Mouse (Mus musculus) adrenal gland, adult (tissue): ENCODE data around the gene Gm5426.
"Not testable (repeated sequence)": the region's sequence is repeated elsewhere in the genome, so short reads cannot be mapped to it uniquely, and the experiment has no call there.

Source experiments
- DNase-seq, 2 experiments: peaks; one replicate each; pipeline ENCODE4 v3.0.0; 2022 to 2023; ENCODE audit warnings: low spot score in 1 of 2; ENCODE audit not compliant: inconsistent age in 2 of 2

The Gm5426 gene

DNA sequence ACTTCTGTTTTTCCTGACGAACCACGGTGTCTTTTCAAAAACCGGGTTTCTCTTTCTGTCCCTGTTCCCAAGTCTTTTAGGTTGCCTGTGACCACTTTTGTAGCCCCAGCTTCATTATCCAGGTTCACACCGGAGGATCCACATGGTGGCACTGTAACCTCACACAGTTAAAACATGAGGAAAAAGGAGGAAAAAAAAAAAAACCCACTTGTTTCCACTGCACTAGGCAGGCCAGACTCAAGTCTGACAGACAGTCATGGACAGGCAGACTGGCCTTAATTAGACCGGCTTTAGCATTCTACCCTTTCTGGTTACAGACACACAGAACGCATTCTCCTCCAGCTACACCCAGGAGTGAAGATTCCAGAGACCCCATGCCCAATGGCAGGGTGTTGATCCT lies 4.2 kb upstream of the Gm5426 start:
- peak; percentile 43 to 87 for DNase-seq

DNA sequence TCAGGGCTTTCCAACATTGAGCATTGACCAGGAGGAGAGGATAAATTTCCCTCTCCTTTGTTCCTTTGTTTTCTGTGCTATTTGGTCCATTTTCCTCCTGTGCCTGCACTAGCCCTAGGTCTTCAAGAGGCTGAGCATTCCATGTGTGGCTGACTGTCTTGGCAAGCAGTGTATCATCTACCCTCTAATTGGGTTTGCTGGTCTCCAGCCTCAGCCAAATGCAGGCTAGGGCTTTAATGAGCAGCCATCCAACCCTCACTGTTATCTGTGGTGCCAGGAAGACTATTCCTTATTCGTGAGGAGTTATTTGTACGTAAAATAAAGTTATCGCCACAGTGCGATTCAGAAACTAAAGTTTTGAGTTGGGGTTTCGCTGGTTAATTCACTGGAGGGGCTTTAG lies 2.2 kb downstream of the Gm5426 start:
- no peak for DNase-seq

DNA sequence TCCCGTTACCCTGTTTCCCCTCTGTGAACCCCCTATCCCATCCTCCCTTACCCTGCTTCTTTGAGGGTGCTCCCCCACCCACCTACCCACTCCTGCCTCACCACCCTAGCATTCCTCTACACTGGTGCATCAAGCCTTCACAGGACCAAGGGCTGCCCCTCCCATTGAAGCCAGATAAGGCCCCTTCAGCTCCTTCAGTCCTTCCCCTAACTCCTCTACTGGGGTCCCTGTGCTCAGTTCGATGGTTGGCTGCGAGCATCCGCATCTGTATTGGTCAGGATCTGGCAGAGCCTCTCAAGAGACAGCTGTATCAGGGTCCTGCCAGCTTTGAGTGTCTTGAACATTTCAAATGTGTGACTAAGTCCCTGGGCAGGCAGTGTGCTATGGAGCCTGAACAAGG lies 2.9 kb downstream of the Gm5426 start:
- DNase-seq: not testable (repeated sequence)

DNA sequence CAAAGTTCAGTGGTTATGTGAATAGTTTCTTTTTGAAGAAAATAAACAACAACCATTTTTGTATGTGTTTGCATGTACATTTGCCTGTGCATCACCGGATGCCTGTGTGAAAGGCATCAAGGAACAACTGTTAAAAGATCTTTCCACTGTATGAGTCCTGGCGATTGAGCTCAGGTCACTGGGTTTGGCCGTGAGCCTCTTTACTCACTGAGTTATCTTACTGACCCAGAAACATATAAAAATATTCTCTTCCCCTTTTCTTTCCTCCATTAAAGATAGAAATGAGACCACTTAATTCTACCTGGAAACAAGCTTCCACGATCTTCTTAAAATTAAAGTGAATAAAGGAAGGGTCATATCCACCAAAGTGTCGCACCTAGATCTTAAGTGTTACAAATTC lies 10.2 kb downstream of the Gm5426 start:
- no peak for DNase-seq

DNA sequence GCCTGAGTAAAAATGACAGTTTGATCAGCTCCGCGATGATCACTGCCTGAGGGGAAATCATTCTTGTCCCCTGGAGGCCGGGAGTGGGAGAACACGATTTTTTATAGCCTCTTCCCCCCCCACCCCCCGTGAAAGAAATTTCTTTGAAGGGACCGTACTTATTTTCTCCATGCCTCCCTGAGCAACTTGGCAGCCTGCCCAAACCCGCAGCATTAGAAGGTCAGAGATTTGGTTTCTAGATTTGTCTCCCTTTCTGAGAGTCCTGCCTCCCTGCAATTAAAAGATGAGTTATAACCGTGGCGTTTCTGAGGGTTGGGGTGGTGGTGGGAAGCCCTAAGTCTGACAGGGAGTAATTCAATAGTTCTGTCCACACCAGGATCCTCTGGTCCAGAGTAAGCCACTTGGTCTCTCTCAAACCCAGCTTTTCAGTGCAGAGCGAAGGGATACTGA lies 11.9 kb downstream of the Gm5426 start:
- DNase-seq: peak; percentile 56 to 79

DNA sequence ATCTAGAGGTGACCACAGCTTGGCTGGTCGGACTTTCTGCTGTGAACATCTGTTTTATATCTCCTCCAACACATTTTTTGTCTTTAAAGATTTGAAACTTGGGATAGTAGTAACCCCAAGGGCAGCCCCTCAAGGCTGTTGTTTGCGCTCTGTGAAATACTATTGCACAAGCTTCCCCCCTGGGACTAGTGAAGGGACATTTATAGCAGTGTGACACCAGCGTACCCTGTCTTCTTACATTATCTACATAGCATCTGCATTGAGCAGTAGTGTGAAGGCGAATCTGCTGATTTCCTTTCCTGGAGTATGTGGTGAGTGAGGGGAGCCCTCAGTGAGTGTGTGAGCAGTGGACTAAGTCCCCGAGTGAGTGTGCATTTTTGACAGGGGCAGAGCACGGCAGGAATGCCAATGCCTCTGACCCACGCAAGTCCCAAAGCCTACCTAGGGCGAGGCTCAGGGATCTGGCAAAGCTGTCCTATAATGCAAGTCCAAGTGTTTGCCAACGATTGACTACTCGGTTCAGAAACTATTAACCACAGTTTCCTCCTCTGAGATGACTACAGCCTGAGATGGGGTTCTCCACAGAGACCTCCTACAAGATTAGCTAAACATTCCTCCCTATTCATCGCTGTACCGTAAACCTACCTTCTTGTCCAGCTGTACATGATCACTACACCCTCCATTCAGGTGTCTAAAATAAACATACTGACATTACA lies 14.2 kb downstream of the Gm5426 start:
- DNase-seq: peak in 1 of 2 experiments; percentile 57

DNA sequence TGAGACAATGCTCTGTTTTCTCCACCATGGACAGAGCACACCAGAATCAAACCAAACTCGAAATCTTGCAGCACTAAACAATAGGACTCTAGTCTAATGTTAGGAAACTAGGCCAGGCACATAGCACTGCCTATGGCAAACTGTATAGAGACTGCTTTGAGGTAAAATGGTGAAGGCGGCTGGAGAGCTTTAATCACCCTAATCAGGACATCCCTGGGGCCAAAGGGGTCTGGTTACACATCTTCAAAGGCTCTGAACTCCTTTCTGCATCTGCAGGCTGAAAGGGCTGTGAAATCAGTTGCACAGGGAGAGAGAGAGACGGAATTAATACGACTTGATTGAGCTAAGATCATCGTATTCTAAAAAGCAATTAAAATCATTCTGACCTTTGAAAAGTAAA lies 16.9 kb downstream of the Gm5426 start:
- DNase-seq: no peak

DNA sequence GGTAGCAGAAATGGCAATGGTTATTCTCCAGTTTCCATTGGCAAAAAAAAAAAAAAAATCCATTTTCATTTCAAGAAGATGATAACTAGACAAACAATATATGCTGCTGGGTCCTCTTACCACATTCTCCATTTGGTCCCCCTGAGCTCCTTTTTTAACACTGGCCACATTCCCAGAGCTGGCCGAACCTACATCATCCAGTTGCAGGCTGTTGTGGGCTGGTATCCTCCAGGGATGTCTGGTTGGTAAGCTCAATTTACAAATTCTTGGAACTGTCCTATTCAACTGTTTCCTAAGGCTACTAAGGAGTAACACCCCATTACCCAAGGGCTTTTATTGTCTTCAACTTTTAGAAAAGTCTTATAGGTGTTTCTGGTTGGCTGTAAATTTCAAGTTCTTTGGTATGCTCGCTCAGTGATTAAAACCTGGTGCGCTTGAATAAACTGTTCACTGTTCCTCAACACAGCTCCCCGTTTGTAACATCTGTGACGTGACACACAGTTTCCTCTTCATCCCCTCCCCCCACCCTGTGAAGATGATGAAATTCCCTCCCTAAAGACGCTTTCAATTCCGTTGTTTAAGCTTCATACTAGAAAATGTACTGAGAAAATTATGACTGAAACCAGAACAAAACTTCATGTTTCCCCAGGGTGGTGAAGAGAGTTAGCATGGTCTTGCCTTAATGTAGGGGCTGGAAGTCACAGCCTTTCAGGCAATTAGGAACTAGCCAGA lies 26.7 kb downstream of the Gm5426 start:
- DNase-seq: peak in 1 of 2 experiments; percentile 40

DNA sequence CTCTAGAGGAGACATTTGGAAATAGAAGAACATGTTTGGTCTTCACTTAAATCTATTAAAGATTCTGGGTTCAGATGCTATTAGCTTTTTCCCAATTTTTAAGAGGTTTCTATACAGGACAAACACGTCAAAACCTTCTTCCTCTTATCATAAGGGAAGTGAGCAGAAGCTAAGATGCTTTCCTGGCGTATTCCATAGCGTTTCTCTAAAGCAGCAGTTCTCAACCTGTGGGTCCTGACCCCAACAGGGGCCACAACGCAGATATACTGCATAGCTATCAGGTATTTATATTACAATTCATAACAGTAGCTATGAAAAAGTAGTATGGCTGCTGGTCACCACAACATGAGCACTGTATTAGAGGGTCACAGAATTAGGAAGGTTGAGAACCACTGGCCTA lies 27.4 kb downstream of the Gm5426 start:
- DNase-seq: no peak

DNA sequence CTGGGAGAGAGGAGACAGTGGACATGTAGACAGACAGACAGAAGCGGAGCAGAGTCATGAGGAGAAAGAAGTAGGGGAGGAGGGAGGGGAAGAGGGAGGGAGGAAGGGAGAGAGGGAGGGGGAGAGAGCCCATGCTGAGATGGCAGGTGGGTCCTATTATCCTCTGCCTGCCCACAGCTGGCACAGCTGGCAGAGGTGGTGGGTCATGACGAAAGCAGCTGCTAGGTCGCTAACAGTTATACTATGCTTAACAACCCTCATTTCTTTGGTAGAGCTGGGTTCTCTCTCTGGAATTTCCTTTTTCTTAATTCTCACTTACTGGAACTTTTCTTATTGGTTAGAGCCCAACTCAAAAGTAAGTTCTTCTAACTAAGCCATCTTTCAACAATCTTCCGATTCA lies 28.9 kb downstream of the Gm5426 start:
- DNase-seq: no peak

DNA sequence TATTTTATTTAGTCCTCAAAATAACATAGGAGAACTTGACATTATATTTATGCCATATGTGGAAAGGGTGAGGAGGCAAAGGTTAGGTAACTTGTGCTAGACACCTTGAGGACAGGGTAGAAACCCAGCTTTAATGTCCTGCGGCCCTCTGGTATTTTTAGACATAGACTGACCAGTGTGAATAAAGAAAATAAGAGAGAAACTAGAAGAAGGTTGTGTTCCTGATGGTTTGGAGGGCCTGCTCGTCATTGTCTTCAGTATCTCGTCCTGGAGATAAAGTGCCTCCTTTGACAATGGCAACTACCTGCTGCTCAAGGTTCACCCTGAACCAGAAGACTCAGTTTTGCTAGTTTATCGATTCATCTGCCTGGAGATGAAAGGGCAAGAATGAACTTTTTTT lies 32.6 kb downstream of the Gm5426 start:
- DNase-seq: no peak

DNA sequence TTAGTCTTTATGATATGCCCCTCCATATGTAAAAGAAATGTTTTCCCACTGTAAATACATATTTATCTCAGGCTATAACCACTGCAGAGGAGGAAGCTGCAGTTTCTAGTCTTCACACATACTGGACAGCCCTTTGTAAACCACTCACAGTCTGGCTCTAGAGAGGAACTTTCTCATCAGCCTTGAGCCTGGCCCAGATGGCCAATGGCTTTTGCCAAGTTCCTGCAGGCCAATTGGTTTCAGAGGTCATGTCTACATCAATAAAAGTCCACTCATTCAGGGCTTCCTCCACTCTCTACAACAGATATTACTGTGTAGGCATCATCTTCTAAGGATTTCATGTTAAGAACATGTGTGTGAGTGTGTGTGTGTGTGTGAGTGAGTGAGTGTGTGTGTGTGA lies 35.1 kb downstream of the Gm5426 start:
- DNase-seq: peak in 1 of 2 experiments; percentile 36

DNA sequence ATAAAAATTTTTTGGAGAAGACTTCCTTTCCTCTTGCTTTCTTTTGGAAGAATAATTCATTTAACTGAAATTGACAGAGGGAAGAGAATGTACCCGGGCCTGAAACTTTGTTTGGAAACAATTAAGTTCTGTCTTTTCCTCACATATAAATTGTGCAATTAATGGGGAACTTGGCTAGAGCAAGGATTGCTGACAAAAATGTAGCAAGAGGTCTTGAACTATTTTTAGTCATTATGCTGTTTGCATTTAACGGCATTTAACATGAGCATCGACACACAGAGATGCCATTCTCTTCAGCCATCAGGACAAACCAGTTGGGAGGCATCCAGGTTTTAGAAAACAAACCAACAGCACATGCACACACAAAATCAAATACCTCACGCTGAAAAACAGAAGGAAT lies 36.6 kb downstream of the Gm5426 start:
- DNase-seq: peak in 1 of 2 experiments; percentile 18

DNA sequence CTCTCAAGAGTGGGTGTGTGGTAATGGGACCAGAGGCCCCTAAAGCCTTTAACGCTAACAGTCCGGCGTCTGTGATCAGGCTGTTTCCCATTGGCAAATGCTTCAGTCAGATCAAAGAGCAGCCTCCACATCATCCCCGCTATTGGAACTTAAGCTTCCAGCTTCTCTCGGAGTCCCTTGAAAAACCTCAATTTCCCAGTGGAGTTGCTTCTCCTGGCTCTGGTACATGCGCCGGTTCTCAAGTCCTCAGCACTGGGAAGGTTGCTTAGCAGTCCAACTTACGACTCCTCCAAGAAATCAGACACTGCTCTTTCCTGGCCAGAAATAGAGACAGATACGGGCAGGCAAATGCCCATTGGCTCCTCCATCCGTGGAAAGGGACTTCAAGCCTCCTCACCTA lies 37.4 kb downstream of the Gm5426 start:
- DNase-seq: peak in 1 of 2 experiments; percentile 16

DNA sequence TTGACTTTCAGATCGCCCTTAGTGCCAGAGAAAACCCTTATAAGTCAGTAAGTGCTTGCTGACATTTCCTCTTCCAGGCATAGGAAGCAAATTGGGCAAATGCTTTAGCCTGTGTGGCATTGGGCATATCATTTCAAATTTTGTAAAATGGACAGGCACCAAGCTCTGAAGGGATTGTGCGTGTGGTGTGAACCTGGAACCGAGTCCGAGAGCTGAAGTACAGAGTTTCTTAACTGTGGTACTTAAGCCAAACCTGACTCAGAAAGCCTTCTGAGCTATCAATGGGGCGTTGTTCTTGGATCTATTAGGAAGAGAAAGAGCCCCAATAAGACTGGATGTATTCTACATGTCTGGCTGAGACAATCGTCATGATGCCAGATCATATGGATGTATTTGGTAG lies 40.5 kb downstream of the Gm5426 start:
- DNase-seq: peak in 1 of 2 experiments; percentile 14

DNA sequence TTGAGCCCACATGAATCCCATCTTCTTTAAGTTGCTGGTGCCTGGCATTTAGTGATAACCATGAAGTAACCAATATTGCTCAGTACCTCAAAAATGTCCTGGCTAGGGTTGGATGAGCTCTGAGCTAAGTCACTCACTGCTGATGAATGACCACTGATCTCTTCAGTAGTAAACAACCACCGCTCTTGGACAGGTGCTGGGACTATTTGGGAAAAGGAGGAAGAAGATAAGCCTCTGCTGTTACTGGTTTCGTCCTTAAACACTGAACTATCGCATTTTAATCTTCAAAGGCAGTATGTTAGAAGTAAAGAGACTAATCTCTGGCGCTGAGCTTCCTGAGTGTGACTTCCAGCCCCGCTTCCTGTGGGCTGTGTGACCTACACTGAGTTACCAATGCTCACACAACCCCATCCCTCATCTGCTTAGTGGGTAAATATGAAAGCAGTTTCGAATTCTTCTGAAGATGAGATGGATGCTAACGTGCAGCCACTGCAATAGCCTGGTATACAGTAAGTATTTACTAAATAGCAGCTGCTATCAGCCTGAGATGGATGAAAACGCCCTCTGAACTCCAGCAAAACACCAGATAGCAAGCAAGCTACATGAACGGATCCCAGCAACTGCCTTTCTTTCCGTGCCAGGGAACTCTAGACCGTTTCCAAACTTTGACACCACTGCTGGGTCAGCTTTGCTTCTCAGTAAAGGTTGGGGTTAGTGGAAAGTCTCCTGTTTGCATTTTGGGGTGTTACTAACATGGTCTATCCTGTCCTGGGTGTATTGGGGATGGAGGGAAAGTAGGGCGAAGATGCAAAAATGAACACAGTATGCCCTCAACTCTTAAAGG lies 44.4 kb downstream of the Gm5426 start:
- DNase-seq: peak in 1 of 2 experiments; percentile 32

DNA sequence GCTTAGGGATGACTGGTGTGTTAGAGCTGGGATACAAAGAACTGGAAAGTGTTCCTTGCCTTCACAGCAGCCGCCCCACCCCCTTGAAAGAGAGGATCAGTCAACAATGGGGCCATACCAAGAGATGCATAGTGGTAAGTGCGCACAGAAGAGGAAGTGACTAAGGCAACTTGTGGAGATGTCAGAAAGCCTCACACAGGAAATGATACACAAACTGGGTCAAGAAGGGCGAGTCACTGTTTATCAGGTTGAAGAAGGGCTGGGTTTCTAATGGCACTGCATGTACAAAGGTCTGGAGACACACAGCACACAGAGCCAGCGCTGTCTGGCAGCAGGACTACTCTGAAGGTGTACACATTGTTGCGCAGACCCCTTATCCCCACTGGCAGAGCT lies 45.0 kb downstream of the Gm5426 start:
- DNase-seq: peak; percentile 9 to 55

DNA sequence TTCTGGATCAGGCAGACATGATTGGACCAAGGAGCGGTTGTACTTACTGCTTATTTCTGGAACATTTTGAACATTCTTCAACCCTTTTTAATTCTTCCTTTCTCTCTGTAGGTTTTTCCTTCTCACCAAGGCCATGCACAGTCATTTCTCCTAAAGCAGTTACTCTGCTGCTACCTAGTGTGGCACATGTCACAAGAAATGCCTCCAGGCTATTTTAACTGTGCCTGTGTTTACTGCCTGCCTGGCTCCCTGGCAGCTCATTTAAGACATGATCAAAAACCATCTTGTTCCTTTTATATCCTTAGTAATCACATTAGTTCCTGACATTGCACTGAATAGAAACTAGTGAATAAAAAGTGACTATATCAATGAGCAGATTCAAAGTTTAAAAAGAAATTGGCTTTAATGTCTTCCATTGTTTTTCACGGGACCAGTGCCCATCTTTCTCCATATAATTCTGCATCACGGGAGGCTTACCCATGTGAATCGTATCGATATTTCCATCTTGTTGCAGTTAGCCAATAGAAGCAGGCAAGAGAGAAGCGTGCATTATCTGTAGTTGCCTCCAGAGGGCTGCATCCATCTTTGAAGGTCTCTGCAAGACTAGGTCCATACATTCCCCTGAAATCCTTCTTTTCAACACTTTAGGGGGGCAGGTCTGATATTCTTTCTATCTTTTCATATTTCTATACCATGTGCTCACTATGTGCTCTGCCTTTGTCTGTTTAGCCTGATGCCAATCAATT lies 45.7 kb downstream of the Gm5426 start:
- peak in 1 of 2 experiments; percentile 22 for DNase-seq

DNA sequence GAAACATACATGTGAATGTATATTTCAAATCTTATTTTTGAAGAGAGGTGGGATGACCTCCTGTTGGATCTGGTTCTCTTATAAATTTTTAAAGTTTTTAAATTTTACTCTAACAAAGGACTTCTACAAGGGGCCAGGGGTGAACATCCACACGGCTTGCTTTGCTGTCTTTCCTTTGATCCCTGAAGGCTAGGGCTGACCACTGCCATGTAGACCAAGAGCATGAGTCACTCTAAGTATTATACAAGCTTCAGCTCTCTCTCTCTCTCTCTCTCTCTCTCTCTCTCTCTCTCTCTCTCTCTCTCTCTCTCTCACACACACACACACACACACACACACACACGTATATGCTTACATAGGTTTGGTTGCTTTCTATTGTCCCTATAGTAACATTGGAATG lies 48.6 kb downstream of the Gm5426 start:
- no peak for DNase-seq

DNA sequence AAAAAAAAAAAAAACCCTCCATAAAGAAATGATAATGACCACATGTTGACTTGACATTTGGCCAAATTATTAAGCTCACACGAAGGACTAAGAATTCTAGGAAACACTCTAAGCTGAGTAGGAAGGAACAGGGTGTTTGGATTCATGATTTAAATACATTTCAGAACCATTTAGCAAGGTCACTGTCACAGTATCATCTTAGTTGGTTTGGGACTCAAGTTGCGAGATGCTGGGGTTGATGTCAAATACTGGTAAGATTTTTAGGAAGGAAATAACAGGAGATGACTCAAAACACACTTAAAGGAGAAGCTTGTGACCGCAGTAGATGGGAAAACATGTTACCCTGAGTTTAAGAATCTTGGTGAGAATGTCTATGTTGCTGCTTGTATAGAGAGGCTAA lies 49.2 kb downstream of the Gm5426 start:
- no peak for DNase-seq
